In the genomic region with DNA sequence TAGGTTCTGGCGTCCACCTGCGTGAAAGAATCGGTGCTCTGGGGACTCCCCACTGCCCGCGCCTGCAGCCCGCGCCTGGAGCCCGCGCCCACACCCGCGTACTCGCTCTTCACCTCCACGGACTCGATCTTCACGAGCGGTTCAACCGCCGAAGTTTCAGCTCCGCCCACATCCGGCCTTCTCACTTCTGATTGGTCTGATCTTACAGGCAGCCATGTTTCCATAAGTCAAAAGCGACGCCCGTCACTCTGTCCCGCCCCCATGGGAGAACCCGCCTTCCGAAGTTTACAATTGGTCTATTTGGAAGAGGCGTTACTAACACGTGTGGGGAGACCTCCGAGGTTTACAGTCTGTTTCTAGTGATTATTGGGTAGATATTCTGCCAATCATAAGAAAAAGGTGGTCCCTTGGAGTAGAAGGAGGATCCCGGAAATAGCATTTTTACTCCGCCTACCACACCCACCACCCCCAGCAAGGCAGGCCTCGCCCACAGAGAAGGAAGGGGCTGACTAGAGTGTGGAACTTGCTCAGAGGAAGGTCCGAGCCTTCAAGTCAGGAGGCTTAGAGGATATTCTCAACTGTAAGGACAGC, we compare ENCODE assay signal across 8 mouse cellular contexts. TPM values are rescaled to one million over a fixed set of nuclear protein-coding genes. Genes with fewer than 3 reads are reported as not detected.
DNase-seq lines count a peak whose midpoint lies in the region; ATAC-seq and TF ChIP-seq lines count a peak whose summit lies in the region.

Gene Ccdc61 (minus strand): TSS at position 175 of the 591 bp plus-strand sequence.

- H3K27me3 ChIP-seq in hindbrain, embryonic 10.5 days (ENCODE audit: insufficient read depth, poor library complexity, severe bottlenecking): no peaks in the 10 kb centered on the region
- H3K27me3 ChIP-seq in lung, postnatal 0 days (replicated peaks; ENCODE audit: insufficient read depth, low read length): no peaks in the 10 kb centered on the region

- peak within 1 kb of the TSS; percentile 56 for H3K9ac ChIP-seq in lung, postnatal 0 days (replicated peaks; ENCODE audit: low read depth)

- peak within 1 kb of the TSS; percentile 83 for H3K27ac ChIP-seq in hindbrain, embryonic 10.5 days
- H3K27ac ChIP-seq in lung, postnatal 0 days (ENCODE audit: low read length): no peak within 1 kb of the TSS

- peak; percentile 98 for DNase-seq in MN1 (ENCODE audit: low spot score)
- peak; percentile 99 for DNase-seq in cerebellum, adult 9-10 months
- DNase-seq in hindbrain, embryonic 10.5 days (ENCODE audit: low spot score): peak; percentile 97
- DNase-seq in layer of hippocampus, adult 9-11 months: peak; percentile 99
- peak; percentile 99 for DNase-seq in lung, postnatal 0 days (ENCODE audit: low spot score)
- DNase-seq in ovary, postnatal 14 days (ENCODE audit: low spot score): peak; percentile 97
- DNase-seq in thymus, postnatal 14 days: peak; percentile 97

- TF ChIP-seq EP300 in lung, postnatal 0 days (IDR thresholded peaks at IDR 0.05): peak; percentile 68

- H3K36me3 ChIP-seq in hindbrain, embryonic 10.5 days: peaks cover 14% of the 10 kb centered on the region
- H3K36me3 ChIP-seq in lung, postnatal 0 days (ENCODE audit: insufficient read depth, low read length): no peaks in the 10 kb centered on the region; the same call in 1 of the 2 replicates

- ATAC-seq in frontal cortex, adult (ENCODE audit: low TSS enrichment): peak; percentile 99
- peak; percentile 100 for ATAC-seq in lung, postnatal 0 days

- no peak for TF ChIP-seq CTCF in lung, postnatal 0 days (IDR thresholded peaks at IDR 0.05)

- under 1% methylated on average over 33 of the region's 33 CpGs for WGBS in hindbrain, embryonic 10.5 days
- WGBS in lung, postnatal 0 days: 1% methylated on average over 33 of the region's 33 CpGs

- H3K9me3 ChIP-seq in hindbrain, embryonic 10.5 days: no peaks in the 10 kb centered on the region
- no peaks in the 10 kb centered on the region for H3K9me3 ChIP-seq in lung, postnatal 0 days (ENCODE audit: low read length)

- peak within 1 kb of the TSS; percentile 80 for H3K4me3 ChIP-seq in hindbrain, embryonic 10.5 days
- H3K4me3 ChIP-seq in lung, postnatal 0 days (ENCODE audit: low read depth, low read length): peak within 1 kb of the TSS; percentile 66

- H3K4me2 ChIP-seq in lung, postnatal 0 days (replicated peaks; ENCODE audit: low read depth, low read length): peak within 1 kb of the TSS; percentile 67

- H3K4me1 ChIP-seq in hindbrain, embryonic 10.5 days (replicated peaks): peaks cover 32% of the 10 kb centered on the region
- peaks cover 6% of the 10 kb centered on the region; the same call in 1 of the 2 replicates for H3K4me1 ChIP-seq in lung, postnatal 0 days (ENCODE audit: insufficient read depth, low read depth, low read length)

RNA-seq across cellular contexts. Expression of gene Ccdc61, which starts in this region (rescaled TPM):
- polyA plus RNA-seq in hindbrain, embryonic 10.5 days (2016; fragmentation: Nextera tagmentation; extraction: Ambion mirVana): 36.8 and 39.2 TPM in 2 replicates
- polyA plus RNA-seq in lung, postnatal 0 days (2015; fragmentation: Nextera tagmentation; extraction: Ambion mirVana): 17.6 and 19.0 TPM in 2 replicates
